Comparison of ENCODE assay signal across 7 mouse cellular contexts in genomic region chr11:50622238-50622726, GRCm38 (mm10). TPM values are rescaled to one million over a fixed set of nuclear protein-coding genes. Genes with fewer than 3 reads are reported as not detected.
DNase-seq lines count a peak whose midpoint lies in the region; ATAC-seq and TF ChIP-seq lines count a peak whose summit lies in the region.

No protein-coding gene starts in this region.

- peak overlapping the region; percentile 83; the same call in 1 of the 2 replicates for H3K27ac ChIP-seq in embryonic facial prominence, embryonic 11.5 days (replicated peaks; ENCODE audit: low read depth, low read length)
- peak overlapping the region; percentile 54 for H3K27ac ChIP-seq in heart, postnatal 0 days (ENCODE audit: low read depth)
- peak overlapping the region; percentile 77; the same call in 1 of the 2 replicates for H3K27ac ChIP-seq in limb, embryonic 13.5 days
- no peak overlapping the region for H3K27ac ChIP-seq in layer of hippocampus, adult 2 months

- no peaks in the 10 kb centered on the region for H3K9me3 ChIP-seq in embryonic facial prominence, embryonic 11.5 days (replicated peaks; ENCODE audit: control insufficient read depth, low read length)
- no peaks in the 10 kb centered on the region for H3K9me3 ChIP-seq in heart, postnatal 0 days (replicated peaks; ENCODE audit: control insufficient read depth, low read length)
- H3K9me3 ChIP-seq in limb, embryonic 13.5 days = no peaks in the 10 kb centered on the region

- peak; percentile 91 for ATAC-seq in embryonic facial prominence, embryonic 11.5 days (replicated peaks; ENCODE audit: insufficient number of reproducible peaks, low FRiP score, low TSS enrichment, low read depth)
- peak; percentile 77 for ATAC-seq in heart, postnatal 0 days (ENCODE audit: insufficient read depth, low read depth)
- ATAC-seq in limb, embryonic 13.5 days (ENCODE audit: low FRiP score, low read depth) = peak; percentile 86

- no peak for TF ChIP-seq EP300 in heart, postnatal 0 days (IDR thresholded peaks at IDR 0.05; ENCODE audit: low read depth)

- 34% methylated on average over 15 of the region's 15 CpGs for WGBS in embryonic facial prominence, embryonic 11.5 days
- whole genome bisulfite sequencing in heart, postnatal 0 days = 35% methylated on average over 15 of the region's 15 CpGs
- WGBS in limb, embryonic 13.5 days = 17% methylated on average over 15 of the region's 15 CpGs

- H3K4me1 ChIP-seq in embryonic facial prominence, embryonic 11.5 days (ENCODE audit: control insufficient read depth, insufficient read depth, low read length) = no peaks in the 10 kb centered on the region
- H3K4me1 ChIP-seq in heart, postnatal 0 days (ENCODE audit: control insufficient read depth, insufficient read depth) = 0 out of 2 replicates have a peak, but pooled peaks cover 3% of the 10 kb centered on the region
- peaks cover 47% of the 10 kb centered on the region for H3K4me1 ChIP-seq in limb, embryonic 13.5 days

- no peak overlapping the region for H3K4me3 ChIP-seq in embryonic facial prominence, embryonic 11.5 days (ENCODE audit: low read depth, low read length)
- 0 out of 2 replicates have a peak overlapping the region, but pooled peaks have one; percentile 11 for H3K4me3 ChIP-seq in heart, postnatal 0 days (ENCODE audit: low read depth, low read length)
- H3K4me3 ChIP-seq in limb, embryonic 13.5 days = peak overlapping the region; percentile 30
- H3K4me3 ChIP-seq in layer of hippocampus, adult 2 months = no peak overlapping the region

- H3K4me2 ChIP-seq in embryonic facial prominence, embryonic 11.5 days (ENCODE audit: low read depth, low read length) = peak overlapping the region; percentile 8; the same call in 1 of the 2 replicates
- peak overlapping the region; percentile 34 for H3K4me2 ChIP-seq in heart, postnatal 0 days (ENCODE audit: low read depth, low read length)
- H3K4me2 ChIP-seq in limb, embryonic 13.5 days (replicated peaks) = peak overlapping the region; percentile 56

- peak; percentile 48 for DNase-seq in adrenal gland, postnatal 10 days
- DNase-seq in embryonic facial prominence, embryonic 11.5 days (ENCODE audit: low spot score) = peak; percentile 88
- DNase-seq in heart, postnatal 0 days (ENCODE audit: low spot score) = peak; percentile 75
- peak; percentile 85 for DNase-seq in testis, postnatal 10 days (ENCODE audit: low spot score)
- DNase-seq in layer of hippocampus, adult 2 months (ENCODE audit: low spot score in 2 of 2) = no peak
- DNase-seq in T-cell, adult 2 months (ENCODE audit: low spot score) = no peak

- no peaks in the 10 kb centered on the region for H3K36me3 ChIP-seq in embryonic facial prominence, embryonic 11.5 days (replicated peaks; ENCODE audit: control insufficient read depth, insufficient read depth, low read depth, low read length)
- H3K36me3 ChIP-seq in heart, postnatal 0 days (replicated peaks; ENCODE audit: control insufficient read depth, insufficient read depth, low read length) = no peaks in the 10 kb centered on the region
- no peaks in the 10 kb centered on the region for H3K36me3 ChIP-seq in limb, embryonic 13.5 days

- H3K9ac ChIP-seq in embryonic facial prominence, embryonic 11.5 days (replicated peaks; ENCODE audit: low read length) = no peak overlapping the region
- no peak overlapping the region for H3K9ac ChIP-seq in heart, postnatal 0 days (replicated peaks; ENCODE audit: low read depth, low read length)
- H3K9ac ChIP-seq in limb, embryonic 13.5 days = no peak overlapping the region; the same call in 1 of the 2 replicates

- no peak for TF ChIP-seq CTCF in heart, postnatal 0 days (IDR thresholded peaks at IDR 0.05; ENCODE audit: low read depth)
- TF ChIP-seq CTCF in layer of hippocampus, adult 2 months (conservative IDR thresholded peaks at IDR 0.05) = no peak

- H3K27me3 ChIP-seq in embryonic facial prominence, embryonic 11.5 days (ENCODE audit: control insufficient read depth, insufficient read depth, low read length) = no peaks in the 10 kb centered on the region
- no peaks in the 10 kb centered on the region for H3K27me3 ChIP-seq in heart, postnatal 0 days (ENCODE audit: control insufficient read depth, insufficient read depth, low read length)
- no peaks in the 10 kb centered on the region for H3K27me3 ChIP-seq in limb, embryonic 13.5 days

RNA-seq across cellular contexts. Expression of gene Adamts2, which starts 20.4 kb away (rescaled TPM):
- 10 to 100 TPM; 17.6 to 19.4 TPM for total RNA-seq in adrenal gland, postnatal 10 days (2021)
- 2.2 and 2.5 TPM in 2 replicates for polyA plus RNA-seq in embryonic facial prominence, embryonic 11.5 days (2014; fragmentation: Nextera tagmentation; extraction: Ambion mirVana)
- 19.0 and 19.4 TPM in 2 replicates for total RNA-seq in heart, postnatal 0 days (2014; rRNA removed; ENCODE audit: low replicate concordance)
- polyA plus RNA-seq in heart, postnatal 0 days (2015; fragmentation: Nextera tagmentation; extraction: Ambion mirVana) = 8.7 and 9.1 TPM in 2 replicates
- polyA plus RNA-seq in limb, embryonic 13.5 days (2015; fragmentation: Nextera tagmentation; extraction: Ambion mirVana) = 8.1 and 8.8 TPM in 2 replicates
- 10 to 100 TPM; 14.5 to 15.4 TPM for total RNA-seq in layer of hippocampus, adult 2 months (2021)

Comparison
In these comparisons a context has a peak if more than half of its experiments do, and no peak if none do; other contexts are left out.
1. DNase-seq: peak in adrenal gland, postnatal 10 days (single experiment), embryonic facial prominence, embryonic 11.5 days (single experiment), heart, postnatal 0 days (single experiment) and testis, postnatal 10 days (single experiment); none in layer of hippocampus, adult 2 months (0 of 2) and T-cell, adult 2 months (single experiment).
2. H3K4me3 ChIP-seq: peak in heart, postnatal 0 days (single experiment) and limb, embryonic 13.5 days (single experiment); none in embryonic facial prominence, embryonic 11.5 days (single experiment) and layer of hippocampus, adult 2 months (single experiment).
3. Peak in every context shown above with its lines, with median percentiles within 50 percentile points of each other: ATAC-seq and H3K4me2 ChIP-seq.